Mouse (Mus musculus) G1E (cell line): ENCODE measurements around the gene Cd59a.

Experiments
- CTCF ChIP-seq: IDR thresholded peaks from 2 replicates; pipeline ENCODE4 v1.5.1; 2012; ENCODE audit warnings: low read depth, low read length, inconsistent platforms, mixed read lengths
- GATA1 ChIP-seq: IDR thresholded peaks from 2 replicates; pipeline ENCODE4 v1.6.1; 2012; ENCODE audit warnings: borderline replicate concordance, low read length, inconsistent platforms, mixed read lengths

DNA sequence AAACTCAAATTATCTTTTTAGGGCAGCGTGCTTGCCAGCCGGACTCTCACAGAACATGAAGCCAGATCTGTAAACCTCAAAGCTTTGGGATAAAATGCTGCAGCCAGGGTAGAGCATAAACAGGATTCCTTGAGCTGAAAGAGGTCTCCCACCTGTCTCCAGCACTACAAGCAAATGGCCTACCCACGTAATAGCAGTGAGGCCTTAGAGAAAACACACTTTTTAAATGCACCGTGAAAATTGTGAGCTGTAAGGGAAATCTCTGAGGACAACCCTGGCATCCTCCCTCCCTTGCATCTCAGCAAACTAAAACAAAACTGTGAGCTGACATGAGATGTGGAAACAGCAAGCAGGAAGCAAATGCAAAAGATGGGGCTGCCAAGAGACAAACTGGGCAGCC lies 62.2 kb downstream of the Cd59a start:
- TF ChIP-seq GATA1 (no peak), CTCF (no peak)
